Mouse (Mus musculus) forebrain, embryonic 14.5 days (tissue): ENCODE measurements at regions not wholly inside any gene's neighbourhood (a gene's known extent, or its start where the extent isn't known, plus 50 kb on each side); places are given as distances from the start of the nearest gene placed in this dataset.

Experiments
- ATAC-seq: fragments of 200-750 bp; cut with Nextera tagmentation; 2 replicates; pipeline ENCODE4 v1.8.0; 2017; ENCODE audit warnings: mild to moderate bottlenecking, moderate library complexity
- DNase-seq: peaks from one replicate; pipeline ENCODE4 v3.0.0-alpha.2; 2015; ENCODE audit warnings: low spot score
- H3K27ac ChIP-seq: fragments of 300-500 bp; sonication (generic); 2 replicates; pipeline ENCODE4 v1.5.1; 2014; ENCODE audit warnings: low read depth, mild to moderate bottlenecking, control low read depth, low read length, moderate library complexity
- H3K27me3 ChIP-seq: fragments of 300-500 bp; sonication (generic); replicated peaks from 2 replicates; pipeline ENCODE4 v1.6.1; 2014; ENCODE audit warnings: low read length, control low read depth, mixed read lengths; ENCODE audit not compliant: control insufficient read depth, insufficient read depth
- H3K36me3 ChIP-seq: fragments of 300-500 bp; sonication (generic); 2 replicates; pipeline ENCODE4 v1.6.1; 2014; ENCODE audit warnings: low read length, control low read depth; ENCODE audit not compliant: control insufficient read depth, insufficient read depth
- H3K4me1 ChIP-seq: fragments of 300-500 bp; sonication (generic); 2 replicates; pipeline ENCODE4 v1.6.1; 2014; ENCODE audit warnings: antibody characterized with exemption, low read length, control low read depth; ENCODE audit not compliant: control insufficient read depth, insufficient read depth
- H3K4me2 ChIP-seq: fragments of 300-500 bp; sonication (generic); 2 replicates; pipeline ENCODE4 v1.6.1; 2014; ENCODE audit warnings: mild to moderate bottlenecking, control low read depth, low read length
- H3K4me3 ChIP-seq: fragments of 300-500 bp; sonication (generic); 2 replicates; pipeline ENCODE4 v1.5.1; 2014; ENCODE audit warnings: low read depth, low read length, control low read depth
- H3K9ac ChIP-seq: fragments of 300-500 bp; sonication (generic); 2 replicates; pipeline ENCODE4 v1.6.1; 2014; ENCODE audit warnings: mild to moderate bottlenecking, low read length, control low read depth, moderate library complexity
- H3K9me3 ChIP-seq: fragments of 300-500 bp; sonication (generic); replicated peaks from 2 replicates; pipeline ENCODE4 v1.6.1; 2016; ENCODE audit warnings: low read length, control low read depth, mixed read lengths; ENCODE audit not compliant: control insufficient read depth
- WGBS: fragments of 180-500 bp; shearing (Covaris S2); extraction: QIAGEN DNeasy Blood & Tissue Kit; methylation state at CpG from one replicate; pipeline ENCODE4 v1.1.7; 2014; 5-methylcytosine and 5-hydroxymethylcytosine counted together

DNA sequence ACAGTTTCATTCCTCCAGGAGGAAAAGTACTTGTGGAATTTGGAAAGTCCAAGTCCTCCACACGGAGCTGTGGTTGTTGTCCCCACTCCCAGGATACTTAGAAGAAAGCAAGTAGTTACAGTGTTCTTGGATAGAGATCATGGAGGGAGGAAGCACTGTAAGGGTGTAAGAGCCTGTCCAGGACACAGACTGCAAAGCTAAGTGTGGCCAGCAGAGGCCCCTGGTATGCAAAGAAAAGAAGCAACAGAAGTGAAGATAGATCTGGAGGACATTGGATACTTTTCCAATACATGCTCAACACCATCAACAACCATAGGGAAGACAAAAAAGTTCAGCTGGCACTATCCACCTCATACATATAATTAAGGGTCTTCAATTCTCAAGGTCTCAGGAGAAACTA lies 197.4 kb downstream of the Meis1 start:
- no peaks in the 10 kb centered on the region for H3K27me3 ChIP-seq
- H3K9ac ChIP-seq: no peak overlapping the region
- H3K4me2 ChIP-seq: no peak overlapping the region
- H3K9me3 ChIP-seq: no peaks in the 10 kb centered on the region
- WGBS: 42% methylated on average over 1 of the region's 1 CpGs
- no peaks in the 10 kb centered on the region for H3K4me1 ChIP-seq
- DNase-seq (no peak), ATAC-seq (no peak)
- no peak overlapping the region for H3K27ac ChIP-seq
- no peak overlapping the region for H3K4me3 ChIP-seq
- no peaks in the 10 kb centered on the region for H3K36me3 ChIP-seq

DNA sequence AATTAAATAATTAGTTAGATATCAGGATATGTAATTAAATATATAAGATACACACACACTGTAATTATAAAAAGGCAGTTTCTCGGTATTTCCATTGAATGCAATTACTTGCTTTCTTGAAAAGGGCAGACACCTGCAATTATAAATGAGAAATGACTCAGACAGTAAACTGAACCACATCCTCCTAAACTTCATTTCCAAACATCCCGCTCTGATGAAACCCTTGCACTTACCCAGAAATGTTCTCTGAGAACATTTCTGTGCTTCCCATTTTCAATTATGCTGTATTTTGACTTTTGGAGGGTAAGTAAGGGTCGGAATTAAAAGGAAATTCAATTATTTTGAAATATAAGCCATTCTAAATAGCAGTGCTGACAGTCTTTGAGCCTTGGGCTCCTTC lies 204.7 kb downstream of the Meis1 start:
- WGBS: 87% methylated on average over 3 of the region's 3 CpGs
- Histone ChIP-seq H3K27me3 (no peaks in the 10 kb centered on the region), H3K4me3 (no peak overlapping the region), H3K27ac (no peak overlapping the region), H3K4me2 (no peak overlapping the region), H3K4me1 (no peaks in the 10 kb centered on the region), H3K9ac (no peak overlapping the region), H3K36me3 (no peaks in the 10 kb centered on the region), H3K9me3 (no peaks in the 10 kb centered on the region)
- DNase-seq (no peak), ATAC-seq (no peak)

DNA sequence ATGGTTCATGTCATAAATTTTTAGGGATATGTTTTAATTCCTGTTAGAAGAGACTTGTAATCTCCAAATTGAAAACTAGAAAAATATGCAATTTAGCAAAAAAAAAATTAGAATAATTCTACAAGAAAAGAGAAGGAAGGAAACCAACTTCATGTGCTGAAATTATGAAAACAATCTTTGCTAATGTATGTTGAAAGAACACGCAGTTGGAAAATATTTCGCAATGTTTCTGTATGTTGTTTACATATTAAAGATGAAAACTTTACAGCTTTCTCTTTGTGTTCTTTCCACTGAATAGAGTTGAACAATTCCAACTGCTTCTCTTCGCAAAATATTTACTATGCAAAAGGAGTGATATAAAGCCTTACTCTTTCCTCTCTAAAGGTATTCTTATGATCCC lies 251.3 kb downstream of the Meis1 start:
- Histone ChIP-seq H3K9me3 (no peaks in the 10 kb centered on the region), H3K9ac (no peak overlapping the region), H3K4me3 (no peak overlapping the region), H3K4me2 (no peak overlapping the region), H3K36me3 (no peaks in the 10 kb centered on the region), H3K27ac (no peak overlapping the region), H3K4me1 (no peaks in the 10 kb centered on the region), H3K27me3 (no peaks in the 10 kb centered on the region)
- no peak for DNase-seq
- WGBS: 95% methylated on average over 3 of the region's 3 CpGs
- no peak for ATAC-seq

DNA sequence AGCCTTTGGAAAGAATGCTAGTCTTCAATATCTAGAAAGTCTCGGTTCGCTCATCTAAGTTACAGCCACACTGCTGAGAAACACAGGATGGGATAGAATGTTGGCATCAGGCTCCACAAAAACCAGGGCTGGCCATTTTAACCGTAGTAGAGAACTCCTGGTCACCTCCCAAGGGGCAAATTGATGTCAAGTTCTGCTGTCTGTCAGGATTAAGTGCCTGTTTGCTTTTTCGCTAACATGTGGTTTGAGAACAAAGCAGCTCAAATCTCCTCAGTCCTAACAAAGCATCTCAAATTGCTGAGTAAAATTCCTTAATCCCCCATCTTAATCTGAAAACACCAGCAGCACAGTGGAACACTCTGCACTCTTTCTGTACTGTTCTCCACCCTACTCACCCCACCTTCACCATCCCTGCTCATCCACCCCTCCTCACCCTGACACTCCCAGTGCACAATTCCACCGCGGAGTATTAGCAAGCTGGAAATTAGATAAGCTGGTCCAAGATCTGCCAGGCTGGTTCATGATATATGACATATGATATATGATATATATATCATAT lies 252.2 kb downstream of the Meis1 start:
- Histone ChIP-seq H3K4me1 (no peaks in the 10 kb centered on the region), H3K9me3 (no peaks in the 10 kb centered on the region), H3K4me3 (no peak overlapping the region), H3K27ac (no peak overlapping the region), H3K36me3 (no peaks in the 10 kb centered on the region), H3K27me3 (no peaks in the 10 kb centered on the region), H3K9ac (no peak overlapping the region), H3K4me2 (no peak overlapping the region)
- DNase-seq: no peak
- ATAC-seq: no peak
- WGBS: 56% methylated on average over 6 of the region's 6 CpGs

DNA sequence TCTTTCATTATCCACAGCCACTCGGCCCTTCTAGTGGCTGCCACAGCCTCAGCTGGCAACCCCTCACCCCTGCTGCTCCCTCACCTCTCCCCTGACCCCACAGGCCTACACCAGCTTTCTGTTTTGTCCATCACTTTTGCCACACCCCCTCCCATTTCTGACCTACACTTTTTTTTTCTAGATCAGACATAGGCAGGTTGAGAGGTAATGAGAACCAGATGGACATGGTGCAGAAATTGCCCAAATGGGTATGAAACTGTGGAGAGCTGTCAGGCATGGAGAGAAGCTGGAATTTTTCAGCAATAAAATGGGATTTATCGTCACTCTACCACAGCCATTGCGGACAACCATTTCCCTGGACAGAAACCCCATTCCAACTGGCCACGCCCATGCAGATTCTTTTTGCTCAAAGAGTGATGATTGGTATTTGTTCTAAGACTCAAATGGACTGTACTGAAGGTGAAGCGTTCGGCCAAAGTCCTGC lies 260.2 kb downstream of the Meis1 start:
- Histone ChIP-seq H3K27ac (no peak overlapping the region), H3K27me3 (no peaks in the 10 kb centered on the region), H3K4me1 (peaks cover 3% of the 10 kb centered on the region; the same call in 1 of the 2 replicates), H3K9ac (no peak overlapping the region), H3K4me3 (no peak overlapping the region), H3K4me2 (no peak overlapping the region), H3K36me3 (no peaks in the 10 kb centered on the region), H3K9me3 (no peaks in the 10 kb centered on the region)
- no peak for ATAC-seq
- no peak for DNase-seq
- 79% methylated on average over 6 of the region's 6 CpGs for WGBS

DNA sequence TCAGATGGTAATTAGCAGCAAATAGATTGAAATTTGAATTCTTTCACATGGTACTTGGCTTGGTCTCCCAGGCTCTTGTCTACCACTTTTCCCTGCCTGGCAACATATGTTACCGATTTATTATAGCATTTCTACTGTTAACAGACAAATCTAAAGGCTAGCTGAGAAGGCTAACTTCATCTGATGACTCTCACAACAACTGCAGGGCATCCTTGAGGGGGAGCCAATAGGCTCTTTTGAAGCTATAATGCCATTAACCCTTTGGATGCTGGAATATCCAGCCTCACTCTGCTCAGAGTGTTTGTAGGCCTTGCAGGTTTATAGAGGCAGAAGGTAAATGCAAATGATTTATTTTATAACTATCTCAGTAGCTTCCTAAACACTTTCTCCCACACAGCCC lies 262.2 kb downstream of the Meis1 start:
- no peak overlapping the region for H3K27ac ChIP-seq
- H3K4me3 ChIP-seq: no peak overlapping the region
- WGBS: 27% methylated on average over 1 of the region's 1 CpGs
- no peaks in the 10 kb centered on the region for H3K9me3 ChIP-seq
- H3K4me2 ChIP-seq: no peak overlapping the region
- ATAC-seq: no peak
- H3K9ac ChIP-seq: no peak overlapping the region
- 0 out of 2 replicates have a peak, but pooled peaks cover 3% of the 10 kb centered on the region for H3K27me3 ChIP-seq
- H3K36me3 ChIP-seq: no peaks in the 10 kb centered on the region
- peaks cover 14% of the 10 kb centered on the region for H3K4me1 ChIP-seq
- DNase-seq: peak; percentile 42

DNA sequence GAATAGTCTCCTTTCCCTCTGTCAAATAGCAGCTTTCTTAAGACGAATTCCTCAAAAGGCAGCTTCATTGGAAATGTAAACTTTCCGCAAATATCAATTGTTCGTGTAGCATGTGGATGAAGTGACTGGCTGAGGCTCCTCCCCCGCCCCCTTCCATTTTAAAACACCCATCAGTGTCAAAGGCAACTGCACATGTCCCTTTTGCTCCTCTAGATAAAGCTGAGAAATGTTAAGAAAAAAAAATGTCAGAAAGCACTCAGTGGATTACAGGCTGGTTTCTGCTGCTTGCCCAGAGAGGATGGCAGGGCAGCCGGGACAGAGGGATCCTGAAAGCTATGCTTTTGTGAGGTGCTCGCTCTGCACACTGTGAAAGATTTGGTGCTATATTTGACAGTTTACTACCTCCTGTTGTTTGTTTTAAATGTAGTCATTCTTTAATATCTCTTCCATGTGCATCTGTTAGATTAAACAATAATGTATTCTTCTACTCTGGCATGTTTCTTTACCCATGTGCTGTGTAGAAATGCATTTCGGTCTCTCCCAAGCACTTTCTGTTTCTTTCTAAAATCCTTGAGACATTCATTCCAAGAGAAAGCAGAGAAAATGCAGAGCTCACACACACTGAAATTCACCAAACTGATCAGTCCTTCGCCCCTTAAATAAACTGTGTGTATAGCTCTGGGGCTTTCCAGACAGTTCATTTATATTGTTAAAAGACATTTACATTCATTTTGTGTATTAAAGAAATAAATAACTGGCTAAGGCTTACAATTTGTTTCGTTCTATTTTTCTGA lies 263.9 kb downstream of the Meis1 start:
- Histone ChIP-seq H3K4me2 (no peak overlapping the region), H3K4me3 (no peak overlapping the region), H3K27ac (no peak overlapping the region), H3K9me3 (no peaks in the 10 kb centered on the region), H3K4me1 (peaks cover 25% of the 10 kb centered on the region), H3K9ac (no peak overlapping the region), H3K27me3 (0 out of 2 replicates have a peak, but pooled peaks cover 3% of the 10 kb centered on the region), H3K36me3 (no peaks in the 10 kb centered on the region)
- 41% methylated on average over 9 of the region's 9 CpGs for WGBS
- no peak for DNase-seq
- no peak for ATAC-seq

DNA sequence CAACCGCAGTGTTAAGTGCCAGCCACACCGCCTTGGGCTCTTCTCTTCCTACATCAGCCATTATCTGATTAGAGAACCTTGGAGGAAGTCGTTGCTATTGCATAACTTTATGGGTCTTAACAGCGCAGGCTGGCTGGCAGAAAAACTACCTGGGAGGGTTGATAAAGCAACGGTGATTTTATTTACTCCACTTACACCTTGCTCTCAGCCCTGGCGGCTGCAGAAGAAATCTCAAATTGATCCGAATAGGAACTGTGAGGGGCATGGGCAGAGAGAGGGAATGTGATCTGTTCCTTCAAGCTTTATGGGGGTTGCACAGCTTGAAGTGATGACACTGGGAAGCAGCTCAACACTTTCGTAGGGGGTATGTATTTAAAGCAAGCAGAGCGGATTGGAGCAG lies 264.9 kb downstream of the Meis1 start:
- Histone ChIP-seq H3K4me1 (peaks cover 33% of the 10 kb centered on the region), H3K36me3 (no peaks in the 10 kb centered on the region), H3K9me3 (no peaks in the 10 kb centered on the region), H3K27ac (no peak overlapping the region), H3K4me3 (no peak overlapping the region), H3K27me3 (0 out of 2 replicates have a peak, but pooled peaks cover 3% of the 10 kb centered on the region), H3K4me2 (no peak overlapping the region), H3K9ac (no peak overlapping the region)
- DNase-seq (no peak), ATAC-seq (no peak)
- WGBS: 40% methylated on average over 9 of the region's 9 CpGs

DNA sequence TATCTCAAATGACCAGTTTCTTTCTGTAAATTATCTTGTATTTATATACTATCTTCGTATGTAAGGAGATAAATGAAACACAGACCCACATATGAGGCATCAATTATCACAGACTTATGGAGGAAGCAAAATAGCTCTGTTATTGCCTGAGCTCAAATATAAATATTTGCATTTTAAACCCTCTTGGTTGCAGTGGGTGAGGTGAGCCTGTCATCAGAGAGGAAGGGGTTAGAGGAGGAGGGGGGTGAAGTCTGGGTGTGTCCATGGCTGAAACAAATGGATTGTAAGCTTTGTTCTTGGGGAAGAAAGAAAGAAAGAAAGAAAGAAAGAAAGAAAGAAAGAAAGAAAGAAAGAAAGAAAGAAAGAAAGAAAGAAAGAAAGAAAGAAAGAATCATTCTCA lies 265.5 kb downstream of the Meis1 start:
- Histone ChIP-seq H3K9me3 (no peaks in the 10 kb centered on the region), H3K4me2 (no peak overlapping the region), H3K4me1 (peaks cover 38% of the 10 kb centered on the region), H3K27me3 (0 out of 2 replicates have a peak, but pooled peaks cover 3% of the 10 kb centered on the region), H3K4me3 (no peak overlapping the region), H3K9ac (no peak overlapping the region), H3K27ac (no peak overlapping the region), H3K36me3 (no peaks in the 10 kb centered on the region)
- DNase-seq: no peak
- no peak for ATAC-seq
- 72% methylated on average over 1 of the region's 1 CpGs for WGBS
